Mouse (Mus musculus): Measurements from ENCODE around the gene Urgcp.

Gene Urgcp

GRCm38 (mm10) chr11:5707530-5708353, 54.4 kb downstream of the Urgcp start:
- DNase-seq: peak; percentile 85

- peak; percentile 51 for DNase-seq
Observed at GRCm38 (mm10) chr11:5706874-5707529, 55.2 kb downstream of the Urgcp start.

- DNase-seq: no peak
Observed at GRCm38 (mm10) chr11:5705972-5706371, 56.2 kb downstream of the Urgcp start.

GRCm38 (mm10) chr11:5703341-5703740, 58.8 kb downstream of the Urgcp start:
- no peak for DNase-seq

- DNase-seq: no peak
Observed at GRCm38 (mm10) chr11:5702957-5703332, 59.2 kb downstream of the Urgcp start.

- no peak for DNase-seq
Observed at GRCm38 (mm10) chr11:5702271-5702956, 59.8 kb downstream of the Urgcp start.

GRCm38 (mm10) chr11:5701821-5702220, 60.4 kb downstream of the Urgcp start:
- no peak for DNase-seq

GRCm38 (mm10) chr11:5701300-5701699, 60.9 kb downstream of the Urgcp start:
- DNase-seq: no peak

- no peak for DNase-seq
Observed at GRCm38 (mm10) chr11:5700808-5701207, 61.4 kb downstream of the Urgcp start.

- no peak for DNase-seq
Observed at GRCm38 (mm10) chr11:5691775-5692174, 70.4 kb downstream of the Urgcp start.

GRCm38 (mm10) chr11:5684283-5684682, 77.9 kb downstream of the Urgcp start:
- DNase-seq: no peak

- no peak for DNase-seq
Observed at GRCm38 (mm10) chr11:5682541-5682940, 79.6 kb downstream of the Urgcp start.

Measured in cerebellum, adult 9-10 months (tissue).